Mouse (Mus musculus): ENCODE measurements around the gene Zfp27.
"Not testable (repeated sequence)": the region's sequence is repeated elsewhere in the genome, so short reads cannot be mapped to it uniquely, and the experiment has no call there.

The Zfp27 gene

GRCm38 (mm10) chr7:29880916-29881315 is 25.5 kb downstream of the Zfp27 start:
- DNase-seq, result no peak

- DNase-seq, result no peak
Observed at GRCm38 (mm10) chr7:29880056-29880455, 26.3 kb downstream of the Zfp27 start.

DNA sequence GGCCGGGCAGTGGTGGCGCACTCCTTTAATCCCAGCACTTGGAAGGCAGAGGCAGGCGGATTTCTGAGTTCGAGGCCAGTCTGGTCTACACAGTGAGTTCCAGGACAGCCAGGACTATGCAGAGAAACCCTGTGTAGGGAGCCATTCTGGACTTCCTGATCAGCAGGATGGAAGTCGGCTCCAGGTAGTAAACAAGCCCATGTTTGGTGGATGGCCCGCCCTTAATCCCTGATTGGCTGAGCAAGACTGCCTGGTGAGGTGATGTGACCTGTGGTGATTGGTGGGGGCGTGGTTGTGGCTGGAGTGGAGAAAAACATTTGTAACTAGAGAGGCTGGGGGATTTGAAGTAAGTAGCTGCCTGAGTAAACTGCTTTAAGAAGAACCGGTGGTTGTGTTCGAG is 28.8 kb downstream of the Zfp27 start:
- DNase-seq, result not testable (repeated sequence)

DNA sequence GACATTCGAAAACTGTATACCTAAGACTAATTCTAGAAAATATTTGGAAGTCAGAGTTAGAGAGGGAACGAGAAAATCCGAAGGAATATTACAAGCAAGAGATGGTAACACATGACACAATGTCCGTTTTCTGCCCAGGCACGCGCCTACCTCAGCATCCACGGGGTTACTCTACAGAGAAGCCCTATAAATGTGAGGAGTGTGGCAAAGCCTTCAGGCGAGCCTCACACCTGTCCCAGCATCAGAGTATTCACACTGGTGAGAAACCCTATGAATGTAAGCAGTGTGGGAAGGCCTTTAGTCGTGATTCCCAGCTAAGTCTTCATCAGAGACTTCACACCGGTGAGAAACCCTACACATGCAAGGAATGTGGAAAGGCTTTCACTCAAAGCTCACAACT is 32.1 kb downstream of the Zfp27 start:
- DNase-seq, result no peak

DNA sequence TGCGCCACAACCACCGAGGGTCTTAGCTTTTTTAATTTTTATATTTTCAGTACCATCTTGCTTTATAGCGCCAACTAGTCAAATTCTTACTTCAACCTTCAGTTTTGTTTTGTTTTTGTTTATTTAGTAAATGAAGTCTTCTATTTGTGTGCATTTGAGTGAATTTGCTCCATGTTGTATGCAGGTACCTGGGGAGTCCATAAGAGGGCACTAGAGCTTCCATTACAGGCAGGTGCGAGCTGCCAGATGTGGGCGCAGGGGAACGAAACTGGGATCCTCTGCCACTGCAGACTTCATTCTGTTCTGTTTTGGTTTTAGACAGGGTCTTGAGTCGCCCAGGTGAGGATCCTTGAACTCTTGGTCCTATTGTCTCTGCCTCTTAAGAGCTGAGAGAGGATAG is 44.7 kb downstream of the Zfp27 start:
- no peak for DNase-seq

GRCm38 (mm10) chr7:29859532-29860517 is 46.5 kb downstream of the Zfp27 start, which contains the start of gene Zfp420:
TSS of gene Zfp420 (plus strand) at chr7:29859979.
- peak; percentile 90 for DNase-seq

GRCm38 (mm10) chr7:29853219-29853842 is 53.0 kb downstream of the Zfp27 start, which contains the start of gene Zfp940:
TSS of gene Zfp940 (minus strand) at chr7:29853669.
- DNase-seq, result peak; percentile 81

GRCm38 (mm10) chr7:29852831-29853218 is 53.5 kb downstream of the Zfp27 start:
- DNase-seq, result no peak

DNA sequence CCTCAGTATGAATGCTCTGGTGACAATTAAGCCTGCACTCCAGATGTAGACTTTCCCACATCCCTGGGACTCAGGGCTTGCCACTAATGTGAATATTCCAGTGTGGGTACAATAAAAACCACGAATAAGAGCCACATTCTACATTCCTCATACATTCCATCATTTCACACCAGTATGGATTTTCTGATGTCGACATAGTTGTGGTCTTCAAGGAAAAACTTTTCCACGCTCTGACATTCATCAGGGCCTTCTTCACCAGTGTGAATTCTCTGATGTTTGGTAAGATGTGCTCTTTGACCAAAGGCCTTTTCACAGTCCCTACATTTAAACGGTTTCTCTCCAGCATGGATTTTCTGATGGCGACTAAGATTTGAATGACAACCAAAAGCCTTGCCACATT is 61.8 kb downstream of the Zfp27 start:
- DNase-seq, result no peak

Data from right cerebral cortex, postnatal 14 days (tissue).